Mouse (Mus musculus): ENCODE results near the gene Mrpl24. TPM values are rescaled to one million over a fixed set of nuclear protein-coding genes. Genes with fewer than 3 reads are reported as not detected.

Gene Mrpl24
- polyA plus RNA-seq, 1 experiment from 2014 or later: 65.2 TPM

GRCm38 (mm10) chr3:87910573-87911141 is 8.6 kb upstream of the Mrpl24 start:
- peak overlapping the region; percentile 95 for H3K27ac ChIP-seq (ENCODE audit: poor library complexity, severe bottlenecking)

GRCm38 (mm10) chr3:87913491-87913890 is 5.8 kb upstream of the Mrpl24 start:
- H3K4me2 ChIP-seq: no peak overlapping the region
- WGBS: 85% methylated on average over 7 of the region's 7 CpGs
- ATAC-seq (ENCODE audit: insufficient number of reproducible peaks, low FRiP score): no peak
- H3K27ac ChIP-seq (ENCODE audit: poor library complexity, severe bottlenecking): no peak overlapping the region
- H3K9me3 ChIP-seq (replicated peaks): no peaks in the 10 kb centered on the region
- no peaks in the 10 kb centered on the region for H3K27me3 ChIP-seq (replicated peaks)
- H3K4me3 ChIP-seq: no peak overlapping the region
- no peak overlapping the region for H3K9ac ChIP-seq
- peaks cover 35% of the 10 kb centered on the region for H3K4me1 ChIP-seq (replicated peaks)
- peaks cover 49% of the 10 kb centered on the region for H3K36me3 ChIP-seq

More at GRCm38 (mm10) chr3:87910573-87911141, 8.6 kb upstream of the Mrpl24 start:
- no peaks in the 10 kb centered on the region for H3K9me3 ChIP-seq (replicated peaks)
- ATAC-seq (ENCODE audit: insufficient number of reproducible peaks, low FRiP score): peak; percentile 34; the same call in 1 of the 2 replicates
- H3K4me1 ChIP-seq (replicated peaks): peaks cover 46% of the 10 kb centered on the region
- peak overlapping the region; percentile 50 for H3K4me3 ChIP-seq
- WGBS: 9% methylated on average over 12 of the region's 12 CpGs
- H3K27me3 ChIP-seq (replicated peaks): no peaks in the 10 kb centered on the region
- peaks cover 29% of the 10 kb centered on the region for H3K36me3 ChIP-seq
- peak overlapping the region; percentile 94 for H3K4me2 ChIP-seq
- peak overlapping the region; percentile 65 for H3K9ac ChIP-seq

- Histone ChIP-seq H3K9ac (no peak overlapping the region), H3K4me1 (replicated peaks) (peaks cover 31% of the 10 kb centered on the region), H3K4me2 (no peak overlapping the region), H3K4me3 (no peak overlapping the region), H3K27me3 (replicated peaks) (no peaks in the 10 kb centered on the region), H3K27ac (ENCODE audit: poor library complexity, severe bottlenecking) (no peak overlapping the region), H3K9me3 (replicated peaks) (no peaks in the 10 kb centered on the region), H3K36me3 (peaks cover 49% of the 10 kb centered on the region)
- ATAC-seq (ENCODE audit: insufficient number of reproducible peaks, low FRiP score): no peak
- WGBS: 90% methylated on average over 10 of the region's 10 CpGs
These were observed 5.4 kb upstream of the Mrpl24 start for GRCm38 (mm10) chr3:87913891-87914290.

GRCm38 (mm10) chr3:87916990-87917389 is 2.3 kb upstream of the Mrpl24 start:
- Histone ChIP-seq H3K4me2 (no peak overlapping the region), H3K4me1 (replicated peaks) (peaks cover 12% of the 10 kb centered on the region), H3K27ac (ENCODE audit: poor library complexity, severe bottlenecking) (no peak overlapping the region), H3K9me3 (replicated peaks) (no peaks in the 10 kb centered on the region), H3K36me3 (peaks cover 52% of the 10 kb centered on the region), H3K4me3 (no peak overlapping the region), H3K27me3 (replicated peaks) (no peaks in the 10 kb centered on the region), H3K9ac (no peak overlapping the region)
- no peak for ATAC-seq (ENCODE audit: insufficient number of reproducible peaks, low FRiP score)
- 97% methylated on average over 1 of the region's 1 CpGs for WGBS

- H3K9ac ChIP-seq: no peak overlapping the region
- H3K27ac ChIP-seq (ENCODE audit: poor library complexity, severe bottlenecking): no peak overlapping the region
- H3K4me1 ChIP-seq (replicated peaks): peaks cover 9% of the 10 kb centered on the region
- WGBS: 91% methylated on average over 1 of the region's 1 CpGs
- H3K36me3 ChIP-seq: peaks cover 59% of the 10 kb centered on the region
- H3K9me3 ChIP-seq (replicated peaks): no peaks in the 10 kb centered on the region
- no peak overlapping the region; the same call in 1 of the 2 replicates for H3K4me2 ChIP-seq
- no peaks in the 10 kb centered on the region for H3K27me3 ChIP-seq (replicated peaks)
- H3K4me3 ChIP-seq: no peak overlapping the region
- no peak for ATAC-seq (ENCODE audit: insufficient number of reproducible peaks, low FRiP score)
These were observed 755 bp upstream of the Mrpl24 start for GRCm38 (mm10) chr3:87918551-87918950.

GRCm38 (mm10) chr3:87920270-87920943 is 1.1 kb downstream of the Mrpl24 start:
- Histone ChIP-seq H3K9ac (0 out of 2 replicates have a peak overlapping the region, but pooled peaks have one; percentile 87), H3K27me3 (replicated peaks) (no peaks in the 10 kb centered on the region), H3K4me3 (peak overlapping the region; percentile 77), H3K9me3 (replicated peaks) (no peaks in the 10 kb centered on the region), H3K4me1 (replicated peaks) (peaks cover 9% of the 10 kb centered on the region), H3K4me2 (peak overlapping the region; percentile 90), H3K36me3 (peaks cover 59% of the 10 kb centered on the region), H3K27ac (ENCODE audit: poor library complexity, severe bottlenecking) (no peak overlapping the region)
- WGBS: 59% methylated on average over 9 of the region's 9 CpGs
- ATAC-seq (ENCODE audit: insufficient number of reproducible peaks, low FRiP score): no peak

- H3K9me3 ChIP-seq (replicated peaks): no peaks in the 10 kb centered on the region
- no peak overlapping the region for H3K27ac ChIP-seq (ENCODE audit: poor library complexity, severe bottlenecking)
- 85% methylated on average over 7 of the region's 7 CpGs for WGBS
- ATAC-seq (ENCODE audit: insufficient number of reproducible peaks, low FRiP score): no peak
- H3K4me3 ChIP-seq: no peak overlapping the region
- no peaks in the 10 kb centered on the region for H3K27me3 ChIP-seq (replicated peaks)
- no peak overlapping the region for H3K9ac ChIP-seq
- peaks cover 16% of the 10 kb centered on the region for H3K4me1 ChIP-seq (replicated peaks)
- no peak overlapping the region for H3K4me2 ChIP-seq
- H3K36me3 ChIP-seq: peaks cover 59% of the 10 kb centered on the region
These were observed 5.7 kb downstream of the Mrpl24 start for GRCm38 (mm10) chr3:87924996-87925395.

- Histone ChIP-seq H3K9ac (no peak overlapping the region), H3K36me3 (peaks cover 62% of the 10 kb centered on the region), H3K27ac (ENCODE audit: poor library complexity, severe bottlenecking) (no peak overlapping the region), H3K4me2 (no peak overlapping the region), H3K4me1 (replicated peaks) (peaks cover 22% of the 10 kb centered on the region), H3K9me3 (replicated peaks) (no peaks in the 10 kb centered on the region), H3K4me3 (no peak overlapping the region), H3K27me3 (replicated peaks) (no peaks in the 10 kb centered on the region)
- ATAC-seq (ENCODE audit: insufficient number of reproducible peaks, low FRiP score): no peak
- WGBS: 91% methylated on average over 5 of the region's 5 CpGs
These were observed 8.1 kb downstream of the Mrpl24 start for GRCm38 (mm10) chr3:87927452-87927851.

GRCm38 (mm10) chr3:87929341-87930077 is 10.2 kb downstream of the Mrpl24 start:
- Histone ChIP-seq H3K27me3 (replicated peaks) (no peaks in the 10 kb centered on the region), H3K9me3 (replicated peaks) (no peaks in the 10 kb centered on the region), H3K4me3 (peak overlapping the region; percentile 86), H3K9ac (peak overlapping the region; percentile 87), H3K4me2 (peak overlapping the region; percentile 82), H3K4me1 (replicated peaks) (peaks cover 23% of the 10 kb centered on the region), H3K27ac (ENCODE audit: poor library complexity, severe bottlenecking) (peak overlapping the region; percentile 52), H3K36me3 (peaks cover 56% of the 10 kb centered on the region)
- WGBS: 5% methylated on average over 26 of the region's 26 CpGs
- ATAC-seq (ENCODE audit: insufficient number of reproducible peaks, low FRiP score): peak; percentile 31

- peaks cover 55% of the 10 kb centered on the region for H3K36me3 ChIP-seq
- H3K4me1 ChIP-seq (replicated peaks): peaks cover 25% of the 10 kb centered on the region
- H3K27ac ChIP-seq (ENCODE audit: poor library complexity, severe bottlenecking): peak within 1 kb of the TSS; percentile 73
- H3K27me3 ChIP-seq (replicated peaks): no peaks in the 10 kb centered on the region
- ATAC-seq (ENCODE audit: insufficient number of reproducible peaks, low FRiP score): peak; percentile 97
- under 1% methylated on average over 76 of the region's 78 CpGs for WGBS
- H3K9ac ChIP-seq: peak within 1 kb of the TSS; percentile 87
- H3K9me3 ChIP-seq (replicated peaks): no peaks in the 10 kb centered on the region
- peak within 1 kb of the TSS; percentile 82 for H3K4me2 ChIP-seq
- H3K4me3 ChIP-seq: peak within 1 kb of the TSS; percentile 86
These were observed 10.9 kb downstream of the Mrpl24 start, which contains the start of the genes Isg20l2 and Rrnad1 for GRCm38 (mm10) chr3:87930078-87930795. TSS of gene Isg20l2 (plus strand) at chr3:87930314. TSS of gene Rrnad1 (minus strand) at chr3:87930717.
